Mouse (Mus musculus) kidney, adult 2 months (tissue): ENCODE results near the gene Prkch.

Experiments
- CTCF ChIP-seq: fragments of 200-500 bp; conservative IDR thresholded peaks from 2 replicates; pipeline ENCODE4 v1.5.1; 2011; ENCODE audit warnings: low read depth, mild to moderate bottlenecking, control low read depth, low read length, moderate library complexity, mixed read lengths; ENCODE audit not compliant: insufficient read depth, insufficient read length
- POLR2A ChIP-seq: fragments of 200-500 bp; IDR thresholded peaks from one replicate; pipeline ENCODE4 v1.6.1; 2011; ENCODE audit warnings: low read depth, low read length, control low read depth

GRCm38 (mm10) chr12:73816866-73817265 is 232.3 kb downstream of the Prkch start:
- TF ChIP-seq POLR2A = no peak
- no peak for TF ChIP-seq CTCF
